Mouse (Mus musculus): ENCODE measurements around the gene Srpr.

DNA sequence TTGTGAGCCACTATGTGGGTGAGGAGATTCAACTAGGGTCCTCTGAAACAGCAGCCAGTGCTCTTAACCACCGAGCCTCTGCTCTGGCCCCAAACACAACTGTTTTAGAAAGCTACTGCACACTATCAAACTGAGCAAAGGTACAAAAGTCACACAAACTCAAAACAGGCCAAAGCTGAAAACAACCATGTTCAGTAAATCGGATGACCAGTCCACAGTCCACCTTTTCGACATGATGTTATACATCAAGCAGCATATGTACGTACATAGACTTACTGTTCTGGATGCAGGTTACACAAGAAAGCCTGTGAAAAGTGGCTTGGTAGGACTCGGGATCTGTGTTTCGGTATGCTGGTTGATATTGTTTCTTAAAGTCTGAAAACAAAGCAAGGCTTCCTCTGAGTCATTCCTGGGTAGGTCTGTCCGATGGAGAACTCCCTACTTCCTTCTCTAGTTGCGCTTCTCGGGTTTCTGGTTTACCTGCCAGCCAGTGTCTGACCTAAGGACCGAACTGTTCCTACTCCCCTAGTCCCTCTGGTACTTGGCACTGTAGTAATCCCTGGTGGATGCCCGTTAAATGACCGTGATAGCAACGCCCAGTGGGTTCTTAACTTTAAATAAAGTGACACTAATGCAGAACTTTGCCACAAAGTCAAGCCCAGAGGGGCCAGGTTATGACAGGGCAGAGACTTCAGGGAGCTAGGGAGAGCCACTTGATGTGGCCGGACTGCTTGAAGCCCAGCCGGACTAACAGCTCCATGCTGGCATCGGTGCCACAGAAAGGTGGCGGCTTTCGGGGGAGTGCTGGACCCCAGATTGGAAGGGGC is 817 bp upstream of the Srpr start:
- TF ChIP-seq POLR2A (IDR thresholded peaks at IDR 0.05; ENCODE audit: extremely low read depth, insufficient read depth, low read length) (no peak), CTCF (IDR thresholded peaks at IDR 0.05; ENCODE audit: low read depth, low read length) (no peak)

Measured in liver, adult 2 months (tissue).